Mouse (Mus musculus) regulatory T cell (primary cell): Measurements from ENCODE around the gene Gm266.
"Not testable (repeated sequence)": the region's sequence is repeated elsewhere in the genome, so short reads cannot be mapped to it uniquely, and the experiment has no call there.

Experiments
- in situ Hi-C: fragments of 300-600 bp; cut with MboI, MseI; formaldehyde crosslinking; loops from one replicate; pipeline ENCODE4 v1.15.1; 2025; ENCODE audit warnings: high pct_unique_total_duplicates

Gene Gm266

DNA sequence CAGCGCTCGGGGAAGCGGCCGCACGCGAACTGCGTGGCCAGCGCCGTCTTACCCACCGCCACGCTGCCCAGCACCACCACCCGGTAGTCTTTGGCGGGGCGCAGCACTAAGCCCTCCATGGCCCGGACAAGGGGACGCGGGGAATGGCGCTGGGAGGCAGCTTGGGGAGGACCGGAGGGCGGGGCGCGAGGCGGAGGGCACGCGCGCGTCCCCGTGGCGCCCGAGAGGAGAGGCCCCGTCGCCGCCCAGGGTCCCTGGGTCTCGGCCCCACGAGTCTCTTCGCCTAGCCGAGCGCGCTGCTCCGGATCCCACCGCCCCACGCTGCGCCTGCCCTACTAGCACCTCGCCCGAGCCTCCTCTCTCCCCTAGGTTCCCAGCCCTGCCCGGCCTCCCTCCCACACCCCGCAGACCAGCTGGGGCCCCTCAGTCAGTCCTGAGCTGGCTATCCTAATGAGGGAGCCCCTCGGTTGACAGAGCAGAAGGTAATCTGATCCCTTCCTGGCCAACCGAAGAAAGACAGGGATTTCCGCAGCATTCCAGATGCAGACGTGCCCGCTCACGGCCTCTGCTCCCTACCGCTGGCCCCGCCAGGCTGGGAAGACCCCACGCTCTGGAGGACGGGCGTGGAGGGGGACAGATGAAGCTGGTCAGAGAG is at the start of gene Gm266:
Gene Gm266, minus strand, starts transcription at position 172 of the 655 bp plus-strand sequence.
- in situ Hi-C loops = no loop called here

DNA sequence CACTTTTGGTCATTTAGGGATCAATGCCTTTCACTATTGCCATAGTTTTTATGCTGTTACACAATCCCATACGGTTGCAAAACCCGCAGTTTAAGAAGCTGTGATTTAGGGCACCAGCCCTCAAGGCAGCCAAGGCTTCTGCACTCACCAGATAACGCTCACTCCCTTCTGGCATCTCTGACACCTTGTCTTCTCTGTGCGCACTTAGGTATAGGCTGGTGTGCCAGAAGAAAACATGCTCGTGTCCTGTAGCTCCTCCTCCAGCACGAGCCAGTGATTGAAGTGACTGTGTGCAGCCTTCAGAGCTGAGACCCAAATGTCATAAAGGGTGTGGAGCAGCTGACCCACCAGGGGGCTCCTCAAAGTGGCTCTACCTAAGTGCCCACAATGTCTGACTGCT is 49.7 kb upstream of the Gm266 start:
- in situ Hi-C loops = no loop called here

DNA sequence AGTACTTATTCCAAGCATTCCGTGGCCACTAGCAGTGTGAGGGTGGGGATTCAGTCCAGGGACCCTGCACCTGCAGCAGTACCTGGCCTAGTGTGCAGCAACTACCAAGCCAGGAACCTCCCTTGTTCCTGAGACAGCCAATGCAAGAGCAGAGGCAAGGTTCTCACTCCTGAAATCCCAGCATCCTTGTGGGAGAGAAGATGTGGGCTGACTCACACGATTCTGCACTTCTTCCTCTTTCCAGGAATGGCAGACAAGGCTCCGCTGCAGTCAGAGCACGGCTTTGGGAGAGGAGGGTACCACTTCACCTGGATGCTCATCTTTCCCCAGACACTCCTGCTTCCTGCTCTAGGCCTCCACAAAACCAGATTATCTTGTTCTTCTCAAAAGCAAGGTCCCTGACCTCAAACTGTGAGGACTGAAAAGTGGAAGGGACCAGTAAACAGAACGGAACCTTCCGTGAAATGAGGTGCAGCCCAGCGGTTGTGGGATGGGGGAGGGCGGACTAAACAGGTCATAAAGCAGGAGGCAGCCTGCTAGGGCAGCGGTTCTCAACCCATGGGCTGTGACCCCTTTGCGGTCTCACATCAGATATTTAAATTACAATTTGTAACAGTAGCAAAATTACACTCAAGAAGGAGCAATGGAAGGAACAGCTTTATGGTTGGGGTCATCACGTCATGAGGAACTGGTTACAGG is 47.6 kb upstream of the Gm266 start:
- in situ Hi-C loops = no loop called here

DNA sequence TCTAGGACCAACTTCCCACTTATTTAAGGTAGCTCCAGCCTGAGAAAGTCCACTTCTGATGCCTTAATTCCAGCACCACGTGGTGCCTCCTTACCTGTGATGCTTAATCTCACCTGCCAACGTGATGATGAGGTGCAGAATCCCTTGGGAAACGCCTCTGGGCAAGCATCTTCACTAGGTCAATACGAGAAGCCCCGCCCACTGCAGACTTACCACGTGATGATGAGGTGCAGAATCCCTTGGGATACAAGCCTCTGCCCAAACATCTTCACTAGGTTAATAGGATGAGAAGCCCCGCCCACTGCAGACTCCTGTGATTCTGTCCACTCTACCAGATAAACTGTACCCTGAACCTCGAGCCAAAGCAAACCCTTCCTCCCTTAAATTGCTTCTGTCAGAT is 43.6 kb upstream of the Gm266 start:
- in situ Hi-C loops = no loop called here

DNA sequence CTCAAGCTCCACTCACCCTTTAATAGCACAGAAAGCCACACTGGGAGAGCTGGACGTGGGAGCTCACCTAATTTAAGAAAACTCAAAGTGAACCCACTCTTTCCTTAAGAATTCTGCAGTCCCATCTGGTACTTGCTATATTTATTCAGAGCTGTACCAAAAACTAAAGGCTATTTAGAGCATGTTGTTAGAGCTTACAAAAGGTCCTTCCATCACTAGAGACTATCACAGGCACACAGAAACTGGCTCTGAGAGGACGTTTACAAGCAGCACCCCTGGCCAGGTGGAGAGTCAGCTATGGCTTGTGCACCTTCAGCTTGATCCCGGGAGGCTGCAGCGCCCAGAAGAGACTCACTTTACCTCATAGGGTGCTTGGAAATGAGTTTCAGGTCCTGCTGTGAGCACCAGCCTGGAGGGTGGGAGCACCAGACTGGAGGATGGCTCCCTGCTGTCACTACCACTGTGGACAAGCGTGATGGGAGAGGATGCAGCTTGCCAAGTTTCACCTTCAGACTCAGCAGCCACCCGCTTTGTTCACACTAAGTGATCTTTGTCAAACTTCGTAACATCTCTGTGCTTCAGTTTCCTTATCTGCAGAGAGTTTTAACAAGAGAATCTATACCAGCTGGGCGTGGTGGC is 42.1 kb upstream of the Gm266 start:
- in situ Hi-C loops = no loop called here

DNA sequence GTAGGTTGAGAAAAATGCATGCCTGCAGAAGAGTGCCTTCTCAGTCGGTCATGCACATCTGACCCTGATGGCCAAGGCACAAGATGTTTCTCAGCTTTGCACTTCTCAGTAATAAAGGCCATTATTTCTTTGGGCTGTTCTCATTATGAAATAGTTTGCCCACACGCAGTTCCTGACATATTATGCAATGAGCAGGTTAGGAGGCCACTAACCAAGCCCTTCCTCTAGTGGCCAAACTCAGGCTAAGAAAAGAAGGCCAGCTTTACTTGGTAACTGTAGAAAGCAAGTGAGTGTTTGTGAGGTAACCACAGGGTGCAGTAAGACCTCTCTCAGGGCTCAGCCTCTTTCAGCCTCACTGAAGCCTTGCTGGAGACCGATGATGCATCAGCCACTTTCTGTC is 39.3 kb upstream of the Gm266 start:
- in situ Hi-C loops = no loop called here

DNA sequence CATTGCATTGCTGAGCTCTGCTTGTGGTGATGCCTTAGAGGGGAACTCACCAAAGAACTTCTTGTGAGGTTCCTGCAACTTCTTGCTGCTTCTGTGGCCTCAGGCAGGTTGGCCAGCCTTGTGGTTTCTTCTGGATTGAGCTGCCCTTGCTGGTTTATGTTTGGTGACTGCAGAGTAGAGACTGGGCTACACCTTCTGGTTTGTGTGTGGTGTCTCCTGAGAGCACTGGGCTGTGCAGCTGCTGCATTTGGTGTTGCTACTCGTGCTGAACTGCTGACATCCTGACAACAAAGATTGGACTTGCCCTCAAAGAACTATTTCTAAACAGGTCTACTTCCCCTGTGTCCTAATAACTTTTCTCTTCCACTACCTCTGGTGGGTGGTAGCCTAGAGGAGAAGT is 38.8 kb upstream of the Gm266 start:
- in situ Hi-C loops = no loop called here

DNA sequence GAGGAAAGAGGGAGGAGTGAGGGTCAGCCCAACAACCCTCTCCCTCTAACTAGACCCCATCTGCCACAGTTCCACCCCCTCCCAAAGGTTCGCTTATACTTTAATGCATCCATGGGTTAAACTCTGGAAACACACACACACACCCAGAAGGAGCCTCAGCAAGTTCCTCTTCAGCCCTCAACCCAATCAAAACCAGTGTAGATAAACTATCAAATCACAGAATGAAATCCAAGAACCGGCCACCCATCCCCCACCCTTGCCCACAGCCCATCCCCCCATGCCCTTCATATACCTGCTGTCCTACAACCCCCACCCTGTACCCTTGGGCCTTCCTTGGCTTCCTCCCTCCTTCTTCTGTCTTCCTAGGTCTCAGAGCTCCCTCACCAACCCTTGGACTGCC is 35.4 kb upstream of the Gm266 start:
- in situ Hi-C loops = no loop called here

DNA sequence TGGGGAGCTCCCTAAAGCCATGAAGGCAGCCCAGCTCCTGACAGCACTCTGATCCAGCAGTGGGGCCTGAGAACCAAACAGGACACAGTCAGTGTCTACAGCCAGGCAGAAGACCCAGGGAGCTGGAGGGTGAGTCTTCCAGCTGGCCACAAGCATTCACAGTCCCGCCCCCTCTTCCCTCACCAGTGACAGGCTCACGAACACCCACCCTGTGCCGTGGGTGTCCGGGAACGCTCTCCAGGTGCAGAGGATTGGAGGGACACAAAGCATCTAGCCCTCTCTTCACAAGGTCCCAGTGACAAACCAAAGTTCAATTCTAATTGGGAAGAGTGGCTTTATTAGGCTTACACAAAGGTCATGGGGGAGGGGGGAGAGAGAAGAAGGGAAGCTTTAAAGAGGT is 34.2 kb upstream of the Gm266 start:
- in situ Hi-C loops = no loop called here

DNA sequence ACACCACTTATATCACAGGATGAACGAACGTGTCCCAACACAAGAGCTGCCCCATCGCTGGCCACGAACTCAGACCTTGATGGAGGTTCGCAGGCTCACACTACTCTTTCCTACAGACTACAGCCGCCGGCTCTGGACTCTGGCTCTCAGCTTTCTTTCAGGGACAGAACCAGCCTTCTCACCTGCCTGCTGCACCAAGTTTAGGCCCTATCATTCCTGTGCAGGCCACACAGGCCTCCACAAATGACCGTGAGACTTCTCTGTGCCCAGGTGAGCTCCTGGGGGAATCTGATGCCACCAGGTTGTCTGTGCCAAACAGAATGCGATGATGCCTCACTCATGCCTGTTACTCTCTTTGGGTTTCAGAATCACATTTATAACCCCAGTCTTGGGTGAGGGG is 32.8 kb upstream of the Gm266 start:
- in situ Hi-C loops = no loop called here

DNA sequence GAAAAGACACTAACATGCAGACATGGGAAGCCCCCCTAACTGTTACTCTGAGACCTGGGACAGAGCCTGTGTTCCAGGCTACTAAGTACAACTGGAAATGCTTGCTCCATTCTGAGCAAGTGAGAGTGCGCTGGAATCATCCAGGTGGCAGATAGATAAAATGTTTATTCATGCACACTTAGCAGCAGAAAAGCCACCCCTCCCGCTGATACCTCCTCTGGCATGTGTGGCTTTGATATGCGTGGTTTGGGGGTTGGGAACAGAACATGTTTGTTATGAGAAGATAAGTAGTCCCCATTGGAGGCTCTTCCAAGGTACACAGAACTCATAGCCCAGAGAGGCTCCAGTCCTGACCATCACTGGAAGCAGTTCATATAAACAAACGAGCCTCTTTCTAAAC is 32.3 kb upstream of the Gm266 start:
- in situ Hi-C loops = no loop called here

DNA sequence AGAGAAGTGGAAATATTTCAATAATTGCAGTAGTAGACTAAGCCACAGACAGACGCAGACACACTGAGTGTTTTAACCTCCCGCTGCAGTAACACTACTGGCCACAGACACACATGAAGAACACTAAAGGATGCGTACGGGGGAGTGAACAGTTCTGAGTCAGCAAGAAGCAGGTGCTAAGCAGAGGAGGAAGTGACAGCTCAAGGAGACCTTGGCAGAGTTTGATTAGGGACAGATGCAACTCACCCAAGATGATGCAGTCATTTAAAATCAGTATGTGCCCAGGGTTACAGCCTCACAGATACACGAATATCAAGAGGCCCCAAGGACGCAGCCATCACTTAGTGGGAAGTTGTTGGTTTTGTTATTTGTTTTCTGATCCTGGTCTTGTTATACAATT is 31.2 kb upstream of the Gm266 start:
- in situ Hi-C loops = no loop called here

DNA sequence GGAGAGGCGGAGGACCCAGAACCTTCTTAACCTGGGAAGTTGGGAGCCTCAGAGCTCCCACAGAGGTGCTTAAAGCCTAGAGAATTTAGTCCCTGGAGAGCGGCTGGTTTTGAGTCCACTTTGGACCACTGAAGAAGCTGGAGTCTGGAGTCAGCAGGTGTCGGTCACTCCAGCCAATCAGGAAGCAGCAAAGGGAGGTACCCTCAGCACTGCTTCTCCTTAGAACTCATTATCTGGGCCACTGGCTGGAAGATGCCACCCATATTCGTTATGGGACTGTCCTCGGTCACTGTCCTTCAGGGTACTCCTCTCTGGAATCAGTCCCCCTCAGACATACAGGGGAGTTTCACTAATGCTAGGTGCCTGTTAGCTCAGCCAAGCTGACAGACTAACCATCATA is 30.3 kb upstream of the Gm266 start:
- in situ Hi-C loops = no loop called here

DNA sequence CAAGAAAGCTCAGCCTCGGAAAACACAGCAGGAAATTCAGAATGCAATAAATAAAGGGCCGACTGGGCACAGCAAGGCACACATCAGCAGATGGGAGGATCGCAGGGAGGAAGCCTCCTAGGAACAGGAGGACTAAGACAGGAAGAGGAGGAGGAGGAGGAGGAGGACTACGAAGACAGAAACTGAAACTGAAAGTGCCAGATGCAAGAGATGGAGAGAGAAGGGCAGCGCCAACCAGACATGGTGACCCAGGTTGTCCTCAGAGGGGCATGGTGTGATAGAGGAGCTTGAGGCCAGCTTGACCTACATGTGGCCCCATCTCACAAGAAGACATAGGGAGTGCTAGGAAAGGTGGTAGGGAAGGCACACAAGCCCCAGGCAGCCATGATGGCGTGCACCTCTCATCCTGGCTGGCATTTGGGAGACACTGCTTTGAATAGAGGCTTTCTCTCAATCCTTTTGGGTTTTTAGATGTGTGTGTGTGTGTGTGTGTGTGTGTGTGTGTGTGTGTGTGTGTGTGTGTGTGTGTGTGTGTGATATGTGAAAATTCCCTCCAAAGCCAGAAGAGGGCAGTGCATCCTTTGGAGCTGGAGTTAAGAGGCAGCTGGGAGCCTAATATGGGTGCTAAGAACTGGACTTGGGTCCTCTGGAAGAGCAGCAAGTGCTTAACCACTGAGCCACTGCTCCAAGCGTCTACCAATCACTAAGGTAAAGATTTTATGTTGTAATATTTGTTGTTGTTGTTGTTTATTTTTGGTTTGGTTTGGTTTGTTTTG is 29.4 kb upstream of the Gm266 start:
- in situ Hi-C loops = no loop called here

DNA sequence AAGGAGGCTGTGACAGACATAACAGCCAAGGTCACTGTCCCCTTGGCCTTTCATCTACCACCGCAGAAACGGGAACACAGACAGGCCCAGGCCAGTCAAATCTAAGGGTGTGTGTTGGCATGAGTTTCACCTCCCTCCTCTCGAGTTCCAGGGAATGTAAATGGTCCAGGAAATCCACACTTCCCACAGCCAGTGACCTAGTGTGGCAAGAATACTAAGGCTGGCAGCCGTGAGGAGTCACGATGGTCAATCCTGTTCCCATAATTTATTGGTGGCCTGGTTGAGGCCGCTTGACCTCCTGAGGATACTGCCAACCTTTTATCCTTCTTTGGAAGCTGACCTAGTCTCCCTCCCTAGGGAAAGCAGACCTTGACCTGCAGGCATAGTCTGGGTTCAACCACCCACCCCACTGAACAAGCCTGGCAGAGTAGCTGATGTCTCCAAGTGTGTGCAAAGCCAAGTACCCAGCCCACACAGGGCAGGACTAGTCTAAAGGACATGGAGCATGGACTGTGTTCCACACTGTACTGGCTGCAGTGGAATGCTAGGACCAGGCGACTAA is 28.7 kb upstream of the Gm266 start:
- in situ Hi-C loops = no loop called here

DNA sequence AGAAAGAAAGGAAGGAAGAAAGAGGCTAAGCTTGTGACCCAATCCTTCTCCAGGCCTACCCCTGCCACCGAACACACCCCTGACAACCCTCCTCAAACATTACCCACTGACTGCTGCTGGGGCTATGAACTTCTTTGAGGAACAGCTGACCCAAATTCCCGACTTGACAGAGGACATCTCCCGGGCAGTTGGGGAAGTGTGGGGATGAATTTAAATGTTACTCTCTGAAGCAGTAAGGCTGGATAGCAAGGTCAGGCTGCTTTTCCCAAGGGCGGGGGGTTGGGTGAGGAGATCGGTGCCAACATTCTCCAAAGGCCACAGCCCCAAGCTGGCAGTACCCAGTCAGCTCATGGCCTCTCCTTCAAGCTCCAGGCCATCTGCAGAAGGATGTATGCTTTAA is 28.1 kb upstream of the Gm266 start:
- in situ Hi-C loops = no loop called here

DNA sequence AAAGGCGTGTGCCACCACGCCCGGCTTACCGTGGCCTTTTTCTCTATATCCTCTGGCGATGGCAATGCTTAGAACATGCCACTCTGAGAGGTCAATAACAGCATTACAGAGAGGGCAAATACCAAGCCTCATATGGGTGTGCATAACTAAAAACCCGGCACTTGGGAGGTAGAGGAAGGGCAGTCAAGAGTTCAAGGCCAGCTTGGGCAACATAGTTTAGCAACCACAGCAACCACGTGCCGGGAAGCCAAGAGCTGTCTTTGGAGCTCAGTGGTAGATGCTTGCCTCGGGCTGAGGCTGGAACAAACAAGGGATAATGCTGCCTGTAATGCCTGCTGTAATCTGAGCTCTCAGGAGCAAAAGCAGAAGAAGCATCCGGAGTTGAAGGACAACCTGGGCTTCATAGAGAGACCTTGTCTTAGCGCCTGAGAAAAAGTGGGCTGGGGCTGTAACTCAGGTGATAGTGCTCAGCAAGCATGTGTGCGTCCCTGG is 27.0 kb upstream of the Gm266 start:
- in situ Hi-C loops = no loop called here

DNA sequence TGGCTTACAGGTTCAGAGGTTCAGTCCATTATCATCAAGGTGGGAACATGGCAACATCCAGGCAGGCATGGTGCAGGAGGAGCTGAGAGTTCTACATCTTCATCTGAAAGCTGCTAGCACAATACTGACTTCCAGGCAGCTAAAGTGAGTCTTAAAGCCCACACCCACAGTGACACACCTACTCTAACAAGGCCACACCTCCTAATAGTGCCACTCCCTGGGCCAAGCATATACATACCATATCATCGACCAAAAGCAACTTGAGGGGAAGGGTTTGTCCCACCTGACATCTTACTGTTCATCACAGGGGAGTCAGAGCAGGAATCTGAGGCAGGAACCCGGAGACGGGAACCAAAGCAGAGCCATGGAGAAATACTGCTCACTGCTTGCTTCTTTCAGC is 22.8 kb upstream of the Gm266 start:
- in situ Hi-C loops = not testable (repeated sequence)

DNA sequence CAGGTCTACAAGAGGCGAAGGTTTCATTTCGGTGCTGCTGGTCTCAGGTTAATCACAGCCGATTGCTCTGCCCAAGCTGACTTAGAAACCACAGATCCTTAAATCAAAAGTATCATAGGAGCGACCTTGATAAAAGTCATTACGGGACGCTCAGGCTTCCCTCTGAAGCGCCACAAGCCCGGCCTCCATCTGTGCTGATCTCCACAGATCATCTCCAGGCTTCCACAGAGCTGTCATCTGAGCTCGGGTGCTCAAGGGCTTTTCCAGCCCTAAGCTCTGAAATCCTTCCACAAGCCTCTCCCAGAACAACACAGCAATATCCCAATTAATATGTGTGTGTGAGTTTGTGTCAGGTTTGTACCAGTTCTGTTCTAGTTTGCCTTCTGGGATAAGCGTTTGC is 22.3 kb upstream of the Gm266 start:
- in situ Hi-C loops = no loop called here

DNA sequence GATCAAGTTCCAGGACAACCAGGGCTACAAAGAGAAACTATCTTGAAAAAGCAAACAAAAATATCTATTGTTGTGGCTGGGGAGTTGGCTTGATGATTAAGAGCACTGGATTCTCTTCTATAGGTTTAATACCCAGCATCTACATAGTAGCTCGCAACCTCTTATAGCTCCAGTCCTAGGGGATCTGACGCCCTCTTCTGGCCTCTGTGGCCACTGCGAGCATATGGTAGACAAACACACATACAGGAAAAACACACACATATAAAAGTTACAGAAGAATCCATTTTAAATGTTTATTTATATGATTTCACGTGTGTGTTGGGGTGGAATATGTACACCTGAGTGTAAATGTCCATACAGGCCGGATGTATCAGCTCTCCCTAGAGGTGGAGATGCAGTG is 21.4 kb upstream of the Gm266 start:
- in situ Hi-C loops = no loop called here

DNA sequence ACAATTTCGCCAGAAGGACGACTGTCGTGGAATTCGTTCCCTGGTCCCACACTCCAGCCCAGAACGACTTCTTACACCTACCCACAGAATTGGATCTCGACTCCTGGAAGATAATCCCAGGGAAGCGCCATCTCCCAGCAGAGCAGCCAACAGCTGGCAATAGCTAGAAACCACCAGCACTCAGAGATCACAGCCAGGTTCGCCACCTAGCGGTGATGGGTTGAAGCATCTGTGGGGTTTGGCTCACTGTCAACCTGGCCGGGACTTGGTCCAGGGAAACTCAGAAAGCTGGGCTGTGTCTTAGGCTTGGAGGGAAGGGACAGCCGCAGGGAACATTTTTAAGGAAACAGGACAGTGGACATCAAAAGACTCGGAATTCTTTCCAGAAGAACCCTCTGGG is 19.3 kb upstream of the Gm266 start:
- in situ Hi-C loops = no loop called here

DNA sequence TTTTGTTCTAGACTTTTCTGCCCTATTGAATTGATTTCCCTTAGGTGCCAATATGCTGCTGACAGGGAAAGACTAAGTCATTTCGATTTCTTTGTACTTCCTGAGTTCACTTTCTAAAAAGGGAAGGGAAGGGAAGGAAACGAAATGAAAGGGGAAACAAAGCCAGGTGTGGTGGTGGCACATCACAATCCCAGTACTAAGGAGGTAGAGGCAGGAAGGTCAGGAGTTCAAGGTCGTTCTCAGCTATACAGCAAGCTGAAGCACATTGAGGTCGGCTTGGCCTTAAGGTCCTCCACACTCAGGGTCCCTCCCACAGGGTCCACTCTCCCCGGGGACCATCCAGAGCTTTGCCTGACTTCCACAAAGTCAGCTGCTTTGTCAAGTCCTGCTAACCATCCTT is 17.9 kb upstream of the Gm266 start:
- in situ Hi-C loops = no loop called here
